Mouse (Mus musculus) intestine, embryonic 14.5 days (tissue): Measurements from ENCODE around the gene Dock4. TPM values are rescaled to one million over a fixed set of nuclear protein-coding genes. Genes with fewer than 3 reads are reported as not detected.

Source experiments
- ATAC-seq: fragments of 200-750 bp; cut with Nextera tagmentation; replicated peaks from 2 replicates; pipeline ENCODE4 v1.8.0; 2017; ENCODE audit warnings: low read depth, moderate number of reproducible peaks, moderate TSS enrichment, moderate library complexity; ENCODE audit not compliant: low FRiP score, low TSS enrichment
- DNase-seq: peaks from one replicate; pipeline ENCODE4 v3.0.0-alpha.2; 2018; ENCODE audit warnings: low spot score
- H3K27ac ChIP-seq: fragments of 300-500 bp; sonication (generic); 2 replicates; pipeline ENCODE4 v1.5.1; 2014; ENCODE audit warnings: low read depth, mild to moderate bottlenecking, control low read depth
- H3K27me3 ChIP-seq: fragments of 300-500 bp; sonication (generic); replicated peaks from 2 replicates; pipeline ENCODE4 v1.6.1; 2014; ENCODE audit warnings: low read length, control low read depth; ENCODE audit not compliant: control insufficient read depth, insufficient read depth
- H3K36me3 ChIP-seq: fragments of 300-500 bp; sonication (generic); 2 replicates; pipeline ENCODE4 v1.6.1; 2014; ENCODE audit warnings: low read length, control low read depth; ENCODE audit not compliant: control insufficient read depth, insufficient read depth
- H3K4me1 ChIP-seq: fragments of 300-500 bp; sonication (generic); replicated peaks from 2 replicates; pipeline ENCODE4 v1.6.1; 2014; ENCODE audit warnings: low read length, control low read depth, mixed read lengths; ENCODE audit not compliant: control insufficient read depth, insufficient read depth
- H3K4me2 ChIP-seq: fragments of 300-500 bp; sonication (generic); 2 replicates; pipeline ENCODE4 v1.6.1; 2014; ENCODE audit warnings: low read length
- H3K4me3 ChIP-seq: fragments of 300-500 bp; sonication (generic); 2 replicates; pipeline ENCODE4 v1.5.1; 2014; ENCODE audit warnings: low read depth, low read length, control low read depth, mixed read lengths
- H3K9ac ChIP-seq: fragments of 300-500 bp; sonication (generic); 2 replicates; pipeline ENCODE4 v1.6.1; 2014; ENCODE audit warnings: mild to moderate bottlenecking, low read length
- H3K9me3 ChIP-seq: fragments of 300-500 bp; sonication (generic); 2 replicates; pipeline ENCODE4 v1.6.1; 2016; ENCODE audit warnings: low read length, control low read depth; ENCODE audit not compliant: control insufficient read depth
- WGBS: fragments of 180-500 bp; shearing (Covaris S2); extraction: QIAGEN DNeasy Blood & Tissue Kit; methylation state at CpG from one replicate; pipeline ENCODE4 v1.1.7; 2014; 5-methylcytosine and 5-hydroxymethylcytosine counted together
- polyA plus RNA-seq: library from polyadenylated mRNA; unstranded; fragments of >200 nt; fragmentation: Nextera tagmentation; extraction: Ambion mirVana; gene quantifications from 2 replicates; pipeline ENCODE4 v1.2.1, GENCODE M21; 2014

The Dock4 gene
- polyA plus RNA-seq, 1 experiment from 2014 or later, result 10.6 TPM

DNA sequence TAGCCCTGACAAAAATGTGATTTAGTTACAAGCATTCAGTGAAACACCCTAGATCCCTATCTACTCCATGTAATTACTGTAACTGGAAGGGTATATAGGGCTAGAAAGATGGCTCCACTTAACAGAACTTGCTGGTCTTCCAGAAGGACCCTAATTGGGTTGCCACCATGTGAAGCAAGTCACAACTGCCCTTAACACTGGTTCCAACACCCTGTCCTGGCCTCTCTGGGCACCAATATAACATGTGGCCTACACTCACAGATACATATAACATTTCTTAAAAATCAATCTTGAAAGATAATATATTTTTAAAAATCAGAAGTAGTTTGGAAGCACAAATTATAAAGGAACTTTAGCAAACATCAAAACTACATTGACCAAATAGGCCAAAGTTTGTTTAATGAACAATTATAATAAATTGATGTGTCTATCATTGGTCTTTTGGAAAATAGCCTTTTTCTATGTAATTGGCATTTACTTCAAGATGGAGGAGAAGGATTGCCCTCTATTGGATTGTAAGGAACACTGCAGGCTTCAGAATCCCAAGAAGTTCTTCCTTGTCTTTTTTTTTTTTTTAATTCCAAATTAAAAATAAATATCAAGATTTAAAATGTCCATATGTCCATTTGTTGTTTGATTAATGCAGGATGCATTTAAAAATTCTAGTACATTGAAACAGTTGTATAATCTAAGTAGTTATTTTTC is 369.1 kb downstream of the Dock4 start:
- H3K27ac ChIP-seq, result no peak overlapping the region
- H3K9ac ChIP-seq, result no peak overlapping the region
- no peaks in the 10 kb centered on the region for H3K27me3 ChIP-seq
- DNase-seq (no peak), ATAC-seq (no peak)
- no peaks in the 10 kb centered on the region for H3K36me3 ChIP-seq
- H3K9me3 ChIP-seq, result no peaks in the 10 kb centered on the region
- H3K4me3 ChIP-seq, result no peak overlapping the region
- H3K4me1 ChIP-seq, result no peaks in the 10 kb centered on the region
- H3K4me2 ChIP-seq, result no peak overlapping the region

DNA sequence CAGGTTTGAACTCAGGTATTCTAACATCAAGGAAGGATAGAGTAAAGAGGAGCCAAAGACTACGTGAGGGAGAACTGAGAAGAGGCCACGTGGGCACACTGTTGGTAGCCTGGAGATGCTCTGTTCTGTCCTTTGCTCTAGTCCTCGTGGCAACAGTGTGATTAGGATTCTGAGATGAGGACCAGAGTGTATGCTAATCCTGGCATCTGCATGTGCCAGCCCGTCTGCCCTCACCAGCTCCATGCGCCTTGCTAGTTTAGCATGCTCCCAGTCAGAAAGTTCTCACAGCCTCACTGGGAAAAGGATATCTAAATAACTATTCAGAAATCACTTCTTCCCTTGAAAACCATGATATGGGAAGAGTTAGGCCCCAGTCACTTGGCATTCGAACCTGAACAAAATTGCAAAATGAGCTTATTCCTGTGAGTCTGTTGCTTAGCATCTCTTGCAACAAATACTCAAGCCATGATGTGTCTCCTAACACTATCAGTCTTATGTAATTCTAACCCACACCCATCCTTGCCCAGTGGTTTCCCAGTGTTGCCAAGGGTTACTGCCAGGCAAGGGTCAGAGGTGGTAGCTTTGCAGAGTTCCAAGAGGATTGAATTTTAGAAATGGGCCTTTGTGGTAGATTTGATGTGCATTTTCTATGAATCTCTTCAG is 372.4 kb downstream of the Dock4 start:
- 93% methylated on average over 6 of the region's 6 CpGs for WGBS
- Histone ChIP-seq H3K4me1 (no peaks in the 10 kb centered on the region), H3K9me3 (no peaks in the 10 kb centered on the region), H3K9ac (no peak overlapping the region), H3K36me3 (no peaks in the 10 kb centered on the region), H3K27ac (no peak overlapping the region), H3K4me3 (no peak overlapping the region), H3K27me3 (no peaks in the 10 kb centered on the region), H3K4me2 (no peak overlapping the region)
- DNase-seq (no peak), ATAC-seq (no peak)

DNA sequence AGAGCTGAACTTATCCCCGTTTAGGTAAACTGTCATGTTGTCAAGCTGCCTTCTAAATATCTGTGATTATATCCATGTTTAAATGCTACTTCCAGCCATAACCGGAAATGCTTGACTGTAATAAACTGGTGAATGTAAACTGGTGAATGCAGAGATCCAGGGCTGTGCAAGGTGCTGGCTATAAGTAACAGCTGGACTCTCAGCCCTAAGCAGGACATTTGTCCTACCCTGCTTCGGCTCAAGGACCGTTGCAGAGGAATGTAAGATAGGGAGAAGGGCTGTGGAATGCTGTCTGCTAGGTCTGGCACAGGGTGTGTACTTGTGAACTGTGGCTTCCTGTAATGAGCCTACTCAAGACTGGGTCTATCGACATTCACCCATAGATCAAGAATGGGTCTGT is 377.9 kb downstream of the Dock4 start:
- H3K27ac ChIP-seq, result no peak overlapping the region
- no peaks in the 10 kb centered on the region for H3K27me3 ChIP-seq
- 65% methylated on average over 5 of the region's 5 CpGs for WGBS
- H3K9ac ChIP-seq, result no peak overlapping the region
- no peaks in the 10 kb centered on the region for H3K36me3 ChIP-seq
- no peak overlapping the region for H3K4me3 ChIP-seq
- DNase-seq, result no peak
- H3K4me1 ChIP-seq, result no peaks in the 10 kb centered on the region; the same call in 1 of the 2 replicates
- H3K9me3 ChIP-seq, result no peaks in the 10 kb centered on the region
- no peak overlapping the region for H3K4me2 ChIP-seq
- no peak for ATAC-seq

- Histone ChIP-seq H3K27me3 (no peaks in the 10 kb centered on the region), H3K9ac (no peak overlapping the region), H3K4me3 (no peak overlapping the region), H3K36me3 (no peaks in the 10 kb centered on the region), H3K27ac (no peak overlapping the region), H3K9me3 (no peaks in the 10 kb centered on the region), H3K4me1 (no peaks in the 10 kb centered on the region; the same call in 1 of the 2 replicates), H3K4me2 (no peak overlapping the region)
- WGBS, result 63% methylated on average over 2 of the region's 2 CpGs
- no peak for ATAC-seq
- DNase-seq, result no peak
Measured at GRCm38 (mm10) chr12:40824251-40824650, 378.5 kb downstream of the Dock4 start.

DNA sequence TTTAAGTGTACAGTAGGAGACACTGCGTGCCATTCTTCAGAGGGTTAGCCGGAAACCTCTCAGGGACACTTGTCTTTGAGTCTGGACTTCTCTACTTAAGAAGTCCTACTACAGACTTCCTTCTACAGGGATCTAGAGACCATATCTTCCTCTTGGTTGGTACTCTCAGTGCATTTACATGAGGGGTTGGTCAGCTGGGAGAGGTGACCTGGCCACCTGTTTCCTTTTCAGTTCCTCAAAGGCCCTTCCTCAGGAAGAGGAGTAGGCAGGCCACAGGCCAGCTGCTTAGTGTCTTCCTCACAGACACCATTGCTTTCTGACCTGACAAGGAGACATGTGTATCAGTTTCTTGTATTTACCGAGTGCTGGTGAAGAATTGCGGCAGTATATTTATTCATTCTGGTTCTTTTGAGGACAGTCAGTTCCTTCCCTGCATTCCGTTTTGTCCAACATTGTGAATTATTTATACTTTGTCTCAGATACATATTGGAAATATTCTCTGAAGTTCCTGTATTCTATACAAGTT is 380.2 kb downstream of the Dock4 start:
- 61% methylated on average over 5 of the region's 5 CpGs for WGBS
- no peaks in the 10 kb centered on the region for H3K27me3 ChIP-seq
- no peak for ATAC-seq
- H3K27ac ChIP-seq, result no peak overlapping the region
- no peak overlapping the region for H3K4me3 ChIP-seq
- H3K36me3 ChIP-seq, result no peaks in the 10 kb centered on the region
- H3K9me3 ChIP-seq, result no peaks in the 10 kb centered on the region
- no peaks in the 10 kb centered on the region; the same call in 1 of the 2 replicates for H3K4me1 ChIP-seq
- H3K4me2 ChIP-seq, result no peak overlapping the region
- no peak for DNase-seq
- H3K9ac ChIP-seq, result no peak overlapping the region

GRCm38 (mm10) chr12:40826491-40826890 is 380.7 kb downstream of the Dock4 start:
- DNase-seq (peak; percentile 47), ATAC-seq (no peak)

GRCm38 (mm10) chr12:40828025-40828424 is 382.3 kb downstream of the Dock4 start:
- peak; percentile 10 for DNase-seq
- Histone ChIP-seq H3K27ac (no peak overlapping the region), H3K27me3 (no peaks in the 10 kb centered on the region), H3K4me3 (no peak overlapping the region), H3K4me1 (no peaks in the 10 kb centered on the region; the same call in 1 of the 2 replicates), H3K4me2 (no peak overlapping the region), H3K9me3 (no peaks in the 10 kb centered on the region), H3K36me3 (no peaks in the 10 kb centered on the region), H3K9ac (no peak overlapping the region)
- ATAC-seq, result no peak

More at GRCm38 (mm10) chr12:40826491-40826890, 380.7 kb downstream of the Dock4 start:
- H3K27ac ChIP-seq, result no peak overlapping the region
- no peaks in the 10 kb centered on the region for H3K9me3 ChIP-seq
- H3K4me1 ChIP-seq, result no peaks in the 10 kb centered on the region; the same call in 1 of the 2 replicates
- 28% methylated on average over 3 of the region's 3 CpGs for WGBS
- H3K27me3 ChIP-seq, result no peaks in the 10 kb centered on the region
- no peak overlapping the region for H3K4me2 ChIP-seq
- H3K36me3 ChIP-seq, result no peaks in the 10 kb centered on the region
- H3K4me3 ChIP-seq, result no peak overlapping the region
- no peak overlapping the region for H3K9ac ChIP-seq

GRCm38 (mm10) chr12:40829269-40829668 is 383.5 kb downstream of the Dock4 start:
- Histone ChIP-seq H3K4me1 (no peaks in the 10 kb centered on the region; the same call in 1 of the 2 replicates), H3K9me3 (no peaks in the 10 kb centered on the region), H3K27me3 (no peaks in the 10 kb centered on the region), H3K4me3 (no peak overlapping the region), H3K9ac (no peak overlapping the region), H3K36me3 (no peaks in the 10 kb centered on the region), H3K4me2 (no peak overlapping the region), H3K27ac (no peak overlapping the region)
- DNase-seq, result no peak
- 86% methylated on average over 1 of the region's 1 CpGs for WGBS
- no peak for ATAC-seq
